Mouse (Mus musculus) heart, adult 2 months (tissue): ENCODE measurements around the gene D2hgdh. TPM values are rescaled to one million over a fixed set of nuclear protein-coding genes. Genes with fewer than 3 reads are reported as not detected.

Experiments
- DNase-seq, 2 experiments: peaks; one replicate each; pipeline ENCODE4 v3.0.0; 2021
- H3K27ac ChIP-seq: fragments of 200-600 bp; 2 replicates; pipeline ENCODE4 v1.8.1; 2022
- H3K27me3 ChIP-seq: fragments of 200-500 bp; 2 replicates; pipeline ENCODE4 v1.6.1; 2012; ENCODE audit warnings: mild to moderate bottlenecking, low read length, inconsistent platforms, mixed read lengths; ENCODE audit not compliant: control insufficient read depth, insufficient read depth
- H3K36me3 ChIP-seq: fragments of 200-500 bp; 2 replicates; pipeline ENCODE4 v1.6.1; 2012; ENCODE audit warnings: low read length, inconsistent platforms; ENCODE audit not compliant: control insufficient read depth, insufficient read depth
- H3K4me1 ChIP-seq: fragments of 200-500 bp; 2 replicates; pipeline ENCODE4 v1.6.1; 2011; ENCODE audit warnings: low read length; ENCODE audit not compliant: control insufficient read depth, insufficient read depth
- H3K4me3 ChIP-seq: fragments of 200-600 bp; 2 replicates; pipeline ENCODE4 v1.8.1; 2022
- H3K79me2 ChIP-seq: fragments of 200-500 bp; replicated peaks from 2 replicates; pipeline ENCODE4 v1.6.1; 2012; ENCODE audit warnings: mild to moderate bottlenecking, inconsistent platforms, low read length, moderate library complexity, mixed read lengths; ENCODE audit not compliant: control insufficient read depth, insufficient read depth
- H3K9ac ChIP-seq: fragments of 200-500 bp; 2 replicates; pipeline ENCODE4 v1.6.1; 2012; ENCODE audit warnings: low read depth, mild to moderate bottlenecking, control low read depth, inconsistent platforms, low read length, mixed read lengths
- CTCF ChIP-seq: fragments of 200-600 bp; IDR thresholded peaks from 2 replicates; pipeline ENCODE4 v1.8.1; 2022; ENCODE audit warnings: antibody characterized with exemption, mild to moderate bottlenecking, moderate library complexity
- EP300 ChIP-seq: fragments of 200-500 bp; IDR thresholded peaks from 2 replicates; pipeline ENCODE4 v1.6.1; 2011; ENCODE audit warnings: low read depth, low read length, control low read depth; ENCODE audit not compliant: insufficient read depth
- POLR2A ChIP-seq: fragments of 200-500 bp; IDR thresholded peaks from 2 replicates; pipeline ENCODE4 v1.6.1; 2011; ENCODE audit warnings: mild to moderate bottlenecking, low read depth, low read length, control low read depth; ENCODE audit not compliant: insufficient read depth
- WGBS: fragments of 180-500 bp; shearing (Covaris S2); methylation state at CpG from one replicate; pipeline ENCODE4 v1.1.7; 2018; 5-methylcytosine and 5-hydroxymethylcytosine counted together
- intact Hi-C: fragments of 180-260 bp; cut with DNase I; formaldehyde crosslinking; loops from one replicate; pipeline ENCODE4 v1.15.1; 2025
- polyA plus RNA-seq: library from polyadenylated mRNA; depleted of rRNA; stranded (reverse); fragments of >200 nt; gene quantifications from 2 replicates; pipeline ENCODE4 v1.2.3, GENCODE M21; 2012
- total RNA-seq, 2 experiments: library from RNA; stranded (reverse); gene quantifications; 2 replicates each; pipeline ENCODE4 v1.2.3; 2021

D2hgdh gene
- total and polyA plus RNA-seq, 3 experiments = 32.3 to 64.1 (median 35.1) TPM

- H3K4me1 ChIP-seq = 0 out of 2 replicates have a peak, but pooled peaks cover 1% of the 10 kb centered on the region
- peak within 1 kb of the TSS; percentile 61 for H3K27ac ChIP-seq
- H3K4me3 ChIP-seq = peak within 1 kb of the TSS; percentile 62
- peak; percentile 90 to 95 for DNase-seq
- H3K27me3 ChIP-seq = no peaks in the 10 kb centered on the region
- no peaks in the 10 kb centered on the region for H3K79me2 ChIP-seq
- peak; percentile 78 for TF ChIP-seq POLR2A
- peak; percentile 63 for TF ChIP-seq CTCF
- TF ChIP-seq EP300 = peak; percentile 46; the same call in 1 of the 2 replicates
- intact Hi-C loops = loop anchor here (2.0 to 10.0 kb wide), 5 partner anchors 47 to 457 kb away; partner anchors contain the start of genes Farp2, Pask, Ppp1r7 and Thap4
- under 1% methylated on average over 42 of the region's 42 CpGs for WGBS
- no peaks in the 10 kb centered on the region for H3K36me3 ChIP-seq
- H3K9ac ChIP-seq = peak within 1 kb of the TSS; percentile 80
Measured at GRCm38 (mm10) chr1:93801741-93802238, 22.9 kb upstream of the D2hgdh start, which contains the start of gene Dtymk. Gene Dtymk (minus strand): TSS chr1:93801934.

GRCm38 (mm10) chr1:93802771-93803170 lies 21.9 kb upstream of the D2hgdh start:
- H3K9ac ChIP-seq = no peak overlapping the region
- 83% methylated on average over 5 of the region's 5 CpGs for WGBS

GRCm38 (mm10) chr1:93803556-93804507 lies 20.9 kb upstream of the D2hgdh start, which contains the start of gene Ing5:
Gene Ing5 (plus strand): TSS chr1:93803965.
- Histone ChIP-seq H3K4me1 (0 out of 2 replicates have a peak, but pooled peaks cover 1% of the 10 kb centered on the region), H3K9ac (peak within 1 kb of the TSS; percentile 90), H3K27ac (peak within 1 kb of the TSS; percentile 91), H3K27me3 (no peaks in the 10 kb centered on the region), H3K4me3 (peak within 1 kb of the TSS; percentile 73), H3K36me3 (no peaks in the 10 kb centered on the region), H3K79me2 (no peaks in the 10 kb centered on the region)
- under 1% methylated on average over 94 of the region's 94 CpGs for WGBS
- intact Hi-C loops = loop anchor here (1.0 to 10.0 kb wide), 7 partner anchors 19 to 459 kb away; partner anchors contain the start of genes Farp2, Hdlbp, Pask and Ppp1r7
- DNase-seq = peak; percentile 99 to 100
- TF ChIP-seq CTCF = no peak; the same call in none of the 2 replicates
- peak; percentile 51; the same call in 1 of the 2 replicates for TF ChIP-seq POLR2A

More at GRCm38 (mm10) chr1:93802771-93803170, 21.9 kb upstream of the D2hgdh start:
- TF ChIP-seq CTCF (no peak), EP300 (no peak)
- Histone ChIP-seq H3K36me3 (no peaks in the 10 kb centered on the region), H3K27me3 (no peaks in the 10 kb centered on the region), H3K27ac (no peak overlapping the region; the same call in 1 of the 2 replicates), H3K4me1 (0 out of 2 replicates have a peak, but pooled peaks cover 1% of the 10 kb centered on the region), H3K79me2 (no peaks in the 10 kb centered on the region), H3K4me3 (no peak overlapping the region)
- DNase-seq = no peak
- intact Hi-C loops = loop anchor here (1.0 to 10.0 kb wide), 6 partner anchors 48 to 458 kb away; partner anchors contain the start of genes Farp2, Hdlbp, Pask and Ppp1r7

- DNase-seq = no peak
- Histone ChIP-seq H3K27ac (no peak overlapping the region), H3K36me3 (no peaks in the 10 kb centered on the region)
Measured at GRCm38 (mm10) chr1:93804818-93805217, 19.9 kb upstream of the D2hgdh start.

GRCm38 (mm10) chr1:93805221-93805951 lies 19.3 kb upstream of the D2hgdh start:
- DNase-seq = no peak
- WGBS = 72% methylated on average over 5 of the region's 5 CpGs
- Histone ChIP-seq H3K4me1 (0 out of 2 replicates have a peak, but pooled peaks cover 1% of the 10 kb centered on the region), H3K36me3 (no peaks in the 10 kb centered on the region), H3K4me3 (no peak overlapping the region), H3K27me3 (no peaks in the 10 kb centered on the region), H3K79me2 (peaks cover 2% of the 10 kb centered on the region; the same call in 1 of the 2 replicates), H3K9ac (no peak overlapping the region), H3K27ac (no peak overlapping the region)
- intact Hi-C loops = loop anchor here (2.0 to 10.0 kb wide), 2 partner anchors 17 to 461 kb away; partner anchors contain the start of genes Pask and Ppp1r7
- TF ChIP-seq POLR2A (no peak), CTCF (no peak), EP300 (no peak)

More at GRCm38 (mm10) chr1:93804818-93805217, 19.9 kb upstream of the D2hgdh start:
- TF ChIP-seq POLR2A = no peak
- no peak for TF ChIP-seq EP300
- no peak for TF ChIP-seq CTCF
- Histone ChIP-seq H3K4me1 (0 out of 2 replicates have a peak, but pooled peaks cover 1% of the 10 kb centered on the region), H3K27me3 (no peaks in the 10 kb centered on the region), H3K79me2 (peaks cover under 1% of the 10 kb centered on the region; the same call in 1 of the 2 replicates), H3K9ac (no peak overlapping the region), H3K4me3 (no peak overlapping the region; the same call in 1 of the 2 replicates)
- 59% methylated on average over 4 of the region's 4 CpGs for WGBS
- intact Hi-C loops = loop anchor here (2.0 to 10.0 kb wide), 4 partner anchors 18 to 460 kb away; partner anchors contain the start of genes Farp2, Pask and Ppp1r7
